Mouse (Mus musculus) E14TG2a.4 (cell line): ENCODE results near the gene Clta.
"Not testable (repeated sequence)": the region's sequence is repeated elsewhere in the genome, so short reads cannot be mapped to it uniquely, and the experiment has no call there.

ENCODE experiments used
- H3K27me3 ChIP-seq: 2 replicates; pipeline ENCODE4 v1.6.1; 2014; ENCODE audit warnings: low read length, control low read depth; ENCODE audit not compliant: insufficient read depth
- H3K36me3 ChIP-seq: 2 replicates; pipeline ENCODE4 v1.6.1; 2014; ENCODE audit warnings: low read length, control low read depth; ENCODE audit not compliant: insufficient read depth
- H3K4me1 ChIP-seq: replicated peaks from 2 replicates; pipeline ENCODE4 v1.6.1; 2014; ENCODE audit warnings: low read depth, low read length, control low read depth
- H3K4me3 ChIP-seq: replicated peaks from 2 replicates; pipeline ENCODE4 v1.5.1; 2014; ENCODE audit warnings: mild to moderate bottlenecking, low read length
- H3K9me3 ChIP-seq: 2 replicates; pipeline ENCODE4 v1.6.1; 2014; ENCODE audit warnings: low read length, control low read depth
- CTCF ChIP-seq: conservative IDR thresholded peaks from 2 replicates; pipeline ENCODE4 v1.5.1; 2014; ENCODE audit warnings: low read length
- NANOG ChIP-seq: IDR thresholded peaks from 2 replicates; pipeline ENCODE4 v1.6.1; 2014; ENCODE audit warnings: borderline replicate concordance, low read length, mixed read lengths
- POU5F1 ChIP-seq: IDR thresholded peaks from 2 replicates; pipeline ENCODE4 v1.6.1; 2014; ENCODE audit warnings: low read length, borderline replicate concordance

The Clta gene

DNA sequence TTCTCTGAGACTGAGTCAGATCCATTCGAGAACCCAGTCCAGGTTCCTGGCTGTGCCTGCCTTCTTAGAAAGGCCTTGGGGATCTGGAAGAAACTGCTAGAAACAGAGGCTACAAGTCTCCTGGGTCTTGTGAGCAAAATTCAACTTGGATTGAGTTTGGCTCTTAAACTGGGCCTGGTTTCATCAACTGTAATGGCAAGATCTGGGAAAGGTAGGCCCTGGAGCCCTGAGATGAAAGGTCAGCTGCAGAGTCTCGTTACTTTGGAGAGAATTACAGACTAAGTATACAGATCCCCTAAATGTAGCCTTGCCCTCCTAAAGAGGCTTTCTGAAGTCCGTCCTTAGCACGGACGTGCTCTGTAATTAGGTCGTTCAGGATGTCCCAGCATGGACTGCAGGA is 21.3 kb downstream of the Clta start:
- H3K36me3 ChIP-seq: peaks cover 100% of the 10 kb centered on the region
- H3K27me3 ChIP-seq: no peaks in the 10 kb centered on the region
- peaks cover 55% of the 10 kb centered on the region for H3K4me1 ChIP-seq
- H3K9me3 ChIP-seq: no peaks in the 10 kb centered on the region
- H3K4me3 ChIP-seq: no peak overlapping the region
- TF ChIP-seq POU5F1 (no peak), CTCF (no peak), NANOG (no peak)

DNA sequence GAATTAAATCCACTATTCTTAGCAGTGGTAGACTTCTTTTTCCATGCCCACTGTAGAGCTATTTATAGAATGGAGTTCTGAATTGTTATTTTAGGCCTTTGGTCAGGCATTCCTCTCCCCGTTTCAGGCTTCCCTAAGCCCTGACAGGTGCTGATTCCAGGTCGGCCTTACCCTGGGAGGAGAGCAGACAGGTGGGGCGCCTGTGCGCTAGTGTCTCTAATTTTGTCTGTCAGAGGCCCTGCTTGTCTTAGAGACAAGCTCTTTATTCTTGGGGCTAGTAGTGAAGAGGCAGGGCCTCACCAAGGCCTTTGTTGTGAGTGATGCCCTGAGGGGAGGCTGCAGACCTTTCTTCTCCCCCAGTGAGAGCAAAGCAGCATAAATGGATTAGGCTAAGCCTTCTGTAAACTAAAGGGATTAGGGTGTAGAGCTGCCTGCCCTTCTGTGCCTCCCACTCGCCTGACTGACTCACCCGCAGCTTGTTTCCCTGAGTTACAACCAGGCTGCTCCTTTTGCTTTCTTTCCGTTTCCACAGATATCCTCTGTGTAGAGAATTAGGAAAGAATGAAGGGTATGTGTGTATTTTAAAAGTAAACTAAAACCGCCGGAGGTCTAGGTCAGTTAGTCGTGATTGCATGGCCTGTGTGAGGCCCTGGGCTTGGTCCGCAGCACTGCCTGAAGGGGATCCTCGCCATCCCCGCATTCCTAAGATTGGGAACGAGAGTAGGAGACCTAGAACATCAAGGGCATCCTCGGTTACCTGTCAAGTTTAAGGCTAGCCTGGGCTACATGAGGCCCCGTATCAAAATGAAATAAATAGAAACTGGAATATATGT is 24.3 kb downstream of the Clta start:
- Histone ChIP-seq H3K36me3 (peaks cover 100% of the 10 kb centered on the region), H3K9me3 (no peaks in the 10 kb centered on the region)
- TF ChIP-seq NANOG: no peak
- no peak for TF ChIP-seq POU5F1
- TF ChIP-seq CTCF: no peak

DNA sequence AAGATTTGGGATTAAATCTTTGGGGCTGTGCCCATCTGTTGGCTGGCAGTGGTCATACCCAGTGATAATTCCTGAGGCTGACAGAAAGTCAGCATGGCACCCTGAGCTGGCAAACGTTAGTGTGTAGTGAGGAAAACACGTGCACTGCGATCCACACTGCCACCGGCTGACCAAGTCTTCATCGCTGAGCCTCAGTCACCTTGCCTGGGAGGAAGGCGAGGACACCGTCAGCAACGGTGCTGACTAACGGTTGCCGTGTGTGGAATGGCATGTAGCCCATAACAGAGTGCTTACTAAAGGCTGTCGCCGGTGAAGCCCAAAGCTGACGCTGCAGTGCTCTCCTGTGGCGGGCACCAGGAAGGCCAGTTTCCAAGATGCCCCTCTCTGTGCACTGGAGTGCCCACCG is 25.4 kb downstream of the Clta start:
- Histone ChIP-seq H3K36me3 (peaks cover 91% of the 10 kb centered on the region), H3K4me3 (no peak overlapping the region), H3K27me3 (no peaks in the 10 kb centered on the region), H3K4me1 (peaks cover 50% of the 10 kb centered on the region), H3K9me3 (no peaks in the 10 kb centered on the region)
- no peak for TF ChIP-seq NANOG
- TF ChIP-seq CTCF: no peak
- no peak for TF ChIP-seq POU5F1

More for the DNA sequence above, 24.3 kb downstream of the Clta start:
- H3K27me3 ChIP-seq: no peaks in the 10 kb centered on the region
- peaks cover 50% of the 10 kb centered on the region for H3K4me1 ChIP-seq
- no peak overlapping the region for H3K4me3 ChIP-seq

DNA sequence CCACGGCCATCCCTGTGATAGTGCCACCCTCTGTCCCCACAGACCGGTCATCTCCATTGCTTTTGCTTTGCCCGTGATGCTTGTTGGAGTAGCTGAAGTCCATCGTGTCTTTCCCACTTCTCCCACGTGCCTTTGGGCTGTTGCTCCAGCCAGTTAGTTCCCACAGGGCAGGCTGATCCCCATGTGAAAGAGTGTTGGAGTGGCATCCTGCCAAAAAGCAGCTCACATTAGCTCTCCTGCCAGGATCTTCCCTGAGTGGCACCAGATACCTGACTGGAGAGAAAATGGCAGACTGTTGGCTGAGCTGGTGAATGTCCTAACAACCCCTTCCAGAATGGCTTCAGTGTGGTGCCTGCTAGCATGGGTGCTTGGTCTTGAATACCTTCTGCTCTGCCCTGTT is 27.3 kb downstream of the Clta start:
- H3K4me1 ChIP-seq: peaks cover 50% of the 10 kb centered on the region
- peaks cover 78% of the 10 kb centered on the region for H3K36me3 ChIP-seq
- H3K4me3 ChIP-seq: no peak overlapping the region
- TF ChIP-seq NANOG (no peak), CTCF (no peak), POU5F1 (no peak)
- H3K9me3 ChIP-seq: no peaks in the 10 kb centered on the region
- no peaks in the 10 kb centered on the region for H3K27me3 ChIP-seq

DNA sequence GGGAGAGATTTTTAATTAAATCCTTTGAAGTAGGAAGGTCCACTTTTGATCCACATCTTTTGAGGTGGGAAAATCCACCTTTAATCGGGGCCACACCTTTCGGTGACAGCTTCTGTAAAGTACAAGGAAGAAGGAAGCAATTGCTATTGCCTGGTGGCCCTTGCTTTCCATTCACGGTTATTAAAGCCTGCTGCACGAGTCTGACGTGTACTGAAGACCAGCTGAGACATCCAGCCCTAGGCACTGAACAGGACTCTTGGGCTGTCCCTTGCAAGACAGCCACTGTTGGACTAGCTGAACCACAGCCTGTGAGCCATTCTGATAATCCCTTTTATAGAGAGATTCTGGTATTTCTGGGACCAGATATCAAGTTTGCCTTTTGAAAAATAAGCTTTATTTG is 32.2 kb downstream of the Clta start:
- H3K4me1 ChIP-seq: peaks cover 33% of the 10 kb centered on the region
- H3K9me3 ChIP-seq: no peaks in the 10 kb centered on the region
- peaks cover 71% of the 10 kb centered on the region for H3K36me3 ChIP-seq
- TF ChIP-seq NANOG: no peak
- no peak for TF ChIP-seq CTCF
- TF ChIP-seq POU5F1: no peak
- H3K4me3 ChIP-seq: no peak overlapping the region
- H3K27me3 ChIP-seq: 0 out of 2 replicates have a peak, but pooled peaks cover 8% of the 10 kb centered on the region

DNA sequence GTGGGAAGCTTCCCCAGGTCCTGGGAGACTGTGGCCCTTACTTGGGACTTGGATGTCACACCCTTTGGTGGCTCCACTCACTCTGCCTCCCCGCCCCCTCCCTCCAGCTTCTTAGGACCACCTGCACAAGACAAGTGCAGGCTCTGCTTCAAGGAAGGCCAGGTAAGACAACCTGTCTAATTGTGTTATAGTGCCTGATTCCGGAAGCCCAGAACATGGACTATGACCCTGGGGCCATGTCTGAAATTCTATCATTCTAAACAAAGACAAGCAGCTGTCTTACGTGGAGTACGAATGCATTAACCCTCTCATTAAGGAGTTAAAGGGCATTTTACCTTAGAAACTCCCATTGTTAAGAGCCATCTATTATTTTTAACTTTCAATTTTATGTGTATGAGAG is 36.5 kb downstream of the Clta start:
- Histone ChIP-seq H3K4me3 (no peak overlapping the region), H3K4me1 (peaks cover 55% of the 10 kb centered on the region), H3K27me3 (0 out of 2 replicates have a peak, but pooled peaks cover 14% of the 10 kb centered on the region), H3K36me3 (peaks cover 69% of the 10 kb centered on the region), H3K9me3 (no peaks in the 10 kb centered on the region)
- TF ChIP-seq POU5F1: no peak
- no peak for TF ChIP-seq CTCF
- no peak for TF ChIP-seq NANOG

DNA sequence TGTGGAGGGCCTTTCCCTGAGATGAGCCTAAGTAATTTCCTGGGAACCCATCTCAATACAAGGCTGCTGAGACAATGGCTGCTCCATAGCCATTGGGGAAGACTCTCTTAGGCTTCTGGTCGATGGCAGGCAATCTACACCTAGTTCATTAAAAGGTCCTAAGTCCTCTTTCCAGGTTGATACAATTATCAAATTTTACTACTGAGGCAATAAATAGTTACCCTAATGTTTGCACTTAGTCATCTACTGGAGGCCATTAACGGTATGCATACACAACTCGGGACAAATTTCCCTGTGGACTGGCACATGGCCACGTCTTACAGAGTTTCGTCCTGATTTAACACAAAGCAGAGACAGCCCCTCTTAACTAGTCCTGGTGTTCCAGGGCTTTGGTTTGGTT is 38.2 kb downstream of the Clta start:
- TF ChIP-seq NANOG (no peak), CTCF (no peak), POU5F1 (no peak)
- Histone ChIP-seq H3K27me3 (0 out of 2 replicates have a peak, but pooled peaks cover 14% of the 10 kb centered on the region), H3K36me3 (peaks cover 58% of the 10 kb centered on the region), H3K4me1 (peaks cover 55% of the 10 kb centered on the region), H3K4me3 (no peak overlapping the region), H3K9me3 (no peaks in the 10 kb centered on the region)

DNA sequence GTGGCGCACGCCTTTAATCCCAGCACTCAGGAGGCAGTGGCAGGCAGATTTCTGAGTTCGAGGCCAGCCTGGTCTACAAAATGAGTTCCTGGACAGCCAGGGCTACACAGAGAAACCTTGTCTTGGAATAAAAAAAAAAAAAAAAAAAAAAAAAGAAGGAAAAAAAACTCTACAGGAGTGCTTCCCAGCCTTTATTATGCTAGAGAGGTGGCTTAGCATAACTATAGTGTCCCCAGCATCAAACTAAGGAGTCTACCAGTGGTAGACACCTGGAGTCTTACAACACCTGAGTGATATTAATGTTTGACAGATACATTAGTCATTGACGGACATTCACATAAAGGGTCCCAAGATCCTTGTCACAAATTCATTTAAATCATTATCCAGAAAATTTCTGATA is 38.9 kb downstream of the Clta start:
- H3K27me3 ChIP-seq: 0 out of 2 replicates have a peak, but pooled peaks cover 14% of the 10 kb centered on the region
- peaks cover 55% of the 10 kb centered on the region for H3K4me1 ChIP-seq
- peak; percentile 79; the same call in 1 of the 2 replicates for TF ChIP-seq POU5F1
- peaks cover 54% of the 10 kb centered on the region for H3K36me3 ChIP-seq
- H3K4me3 ChIP-seq, H3K9me3 ChIP-seq: not testable (repeated sequence)

DNA sequence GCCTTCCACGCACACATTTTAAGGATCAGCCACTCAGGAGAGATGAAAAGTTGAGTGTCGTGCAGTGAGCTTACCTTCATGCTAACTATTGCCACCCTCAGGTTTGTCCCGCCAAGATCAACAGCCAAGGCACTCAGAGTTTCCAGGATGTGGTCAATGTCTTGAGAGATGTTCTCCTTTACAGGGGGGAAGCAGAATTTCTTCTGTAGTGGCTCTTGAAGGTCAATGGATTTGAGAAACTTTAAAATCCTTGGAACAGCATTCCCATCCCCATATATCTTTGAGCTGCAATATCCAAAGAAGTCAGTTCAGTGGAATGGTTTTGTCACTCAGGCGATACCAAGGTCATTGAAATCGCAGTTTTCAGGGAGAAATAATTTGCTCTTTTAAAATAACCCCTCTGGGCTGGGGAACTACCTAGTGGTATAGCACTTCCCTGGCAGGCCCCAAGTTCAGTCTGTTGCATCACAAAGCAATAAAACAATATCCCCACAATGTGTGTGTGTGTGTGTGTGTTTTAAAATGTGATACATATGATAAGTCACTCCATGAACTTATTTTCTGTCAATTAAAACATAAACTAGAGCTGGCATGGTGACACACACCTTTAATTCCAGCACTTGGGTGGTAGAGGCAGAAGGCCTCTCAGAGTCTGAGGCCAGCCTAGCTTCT is 40.6 kb downstream of the Clta start:
- no peak for TF ChIP-seq POU5F1
- TF ChIP-seq NANOG: no peak
- no peak for TF ChIP-seq CTCF
- peaks cover 55% of the 10 kb centered on the region for H3K4me1 ChIP-seq
- H3K4me3 ChIP-seq: no peak overlapping the region
- H3K36me3 ChIP-seq: peaks cover 43% of the 10 kb centered on the region
- 0 out of 2 replicates have a peak, but pooled peaks cover 14% of the 10 kb centered on the region for H3K27me3 ChIP-seq
- H3K9me3 ChIP-seq: no peaks in the 10 kb centered on the region
